Mouse (Mus musculus): ENCODE measurements at regions not wholly inside any gene's neighbourhood (a gene's known extent, or its start where the extent isn't known, plus 50 kb on each side); places are given as distances from the start of the nearest gene placed in this dataset.

DNA sequence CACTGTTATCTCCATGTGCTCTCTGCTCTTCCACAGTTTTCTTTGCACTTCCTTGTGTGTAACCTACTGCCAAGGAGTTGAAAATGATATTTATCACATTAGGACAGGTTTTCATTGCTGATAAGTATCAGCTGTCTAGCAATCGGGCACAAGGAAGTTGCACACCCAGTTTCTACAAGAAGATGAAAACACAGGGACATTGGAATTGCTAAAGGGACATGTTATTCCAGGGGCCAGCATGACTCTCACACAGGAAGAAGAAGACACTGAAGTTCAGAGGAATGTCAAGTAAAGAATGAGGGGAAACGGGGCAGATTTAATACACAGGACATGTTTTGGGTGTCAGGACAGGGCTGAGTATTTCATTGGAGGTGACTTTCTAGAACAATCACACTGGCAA lies 214.8 kb upstream of the Rbms1 start:
- Histone ChIP-seq H3K4me3 (no peak overlapping the region), H3K9ac (no peak overlapping the region), H3K4me1 (no peaks in the 10 kb centered on the region), H3K36me3 (no peaks in the 10 kb centered on the region), H3K9me3 (no peaks in the 10 kb centered on the region), H3K27me3 (no peaks in the 10 kb centered on the region), H3K4me2 (no peak overlapping the region), H3K27ac (no peak overlapping the region)
- 71% methylated on average over 2 of the region's 2 CpGs for WGBS
- no peak for ATAC-seq (ENCODE audit: insufficient number of reproducible peaks, low FRiP score, low TSS enrichment, low read depth)

DNA sequence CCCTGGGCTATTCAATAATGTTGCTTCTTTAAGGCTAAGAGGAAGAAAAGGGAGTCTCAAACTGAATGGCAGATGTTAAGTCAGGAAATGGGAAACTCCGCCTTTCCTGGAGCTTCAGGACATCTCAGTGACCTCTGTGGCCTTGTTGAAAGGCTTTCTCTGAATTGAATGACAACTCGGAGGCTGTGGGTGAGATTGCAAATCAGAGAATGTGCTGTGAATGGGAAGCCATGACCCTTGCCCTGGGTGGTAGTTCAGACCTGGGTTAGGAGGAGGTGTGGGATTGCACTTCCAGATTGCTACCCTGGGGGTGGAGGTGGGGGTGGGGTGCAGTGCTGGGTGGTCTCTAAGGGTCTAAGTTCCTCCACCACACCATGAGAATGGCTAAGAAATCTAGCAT lies 213.8 kb upstream of the Rbms1 start:
- no peaks in the 10 kb centered on the region for H3K36me3 ChIP-seq
- no peak overlapping the region for H3K4me3 ChIP-seq
- H3K4me1 ChIP-seq: no peaks in the 10 kb centered on the region
- no peaks in the 10 kb centered on the region for H3K27me3 ChIP-seq
- H3K27ac ChIP-seq: no peak overlapping the region
- H3K9me3 ChIP-seq: no peaks in the 10 kb centered on the region
- 26% methylated on average over 2 of the region's 2 CpGs for WGBS
- no peak overlapping the region for H3K9ac ChIP-seq
- no peak for ATAC-seq (ENCODE audit: insufficient number of reproducible peaks, low FRiP score, low TSS enrichment, low read depth)
- no peak overlapping the region for H3K4me2 ChIP-seq

DNA sequence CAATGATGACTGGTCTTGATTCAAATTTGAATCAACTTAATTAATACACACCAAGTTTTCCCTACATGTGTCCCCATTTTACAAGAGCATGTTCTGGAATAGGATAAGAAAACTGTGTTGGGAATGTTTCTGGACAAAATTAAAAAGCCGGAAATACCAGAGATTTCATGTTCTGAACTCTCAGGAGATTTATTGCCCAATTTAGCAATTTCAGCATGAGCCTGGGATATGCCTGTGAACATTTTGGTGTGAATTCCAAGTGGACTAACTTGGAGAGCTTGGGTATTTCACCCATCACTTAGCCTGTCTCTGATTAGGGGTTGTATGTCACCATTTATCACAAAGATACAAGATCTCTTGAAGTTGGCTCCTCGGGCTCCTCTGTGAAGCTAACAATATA lies 210.6 kb upstream of the Rbms1 start:
- no peak for ATAC-seq (ENCODE audit: insufficient number of reproducible peaks, low FRiP score, low TSS enrichment, low read depth)
- H3K4me2 ChIP-seq: no peak overlapping the region
- WGBS: 18% methylated on average over 2 of the region's 2 CpGs

DNA sequence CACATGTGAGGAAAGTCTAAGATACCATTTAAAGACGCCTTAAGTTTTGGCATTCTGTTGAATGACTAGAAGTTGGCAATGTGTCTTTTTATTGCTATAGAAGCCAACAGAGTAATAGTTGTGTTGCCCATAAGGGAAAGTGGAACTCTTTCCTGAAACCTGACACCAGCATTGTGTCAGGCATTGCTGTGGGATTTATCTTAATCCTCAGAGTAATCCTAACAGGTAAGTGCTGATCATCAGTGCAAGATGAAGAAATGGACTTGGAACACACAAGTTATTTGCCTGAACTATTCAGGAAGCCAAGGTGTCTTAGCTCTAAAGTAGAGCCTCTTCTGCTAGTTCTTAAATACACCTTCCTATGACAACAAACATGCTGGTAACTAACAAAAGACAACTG lies 198.3 kb upstream of the Rbms1 start:
- Histone ChIP-seq H3K27ac (no peak overlapping the region), H3K9ac (no peak overlapping the region), H3K9me3 (no peaks in the 10 kb centered on the region), H3K4me1 (no peaks in the 10 kb centered on the region), H3K4me2 (no peak overlapping the region), H3K4me3 (no peak overlapping the region), H3K36me3 (no peaks in the 10 kb centered on the region), H3K27me3 (no peaks in the 10 kb centered on the region)
- 88% methylated on average over 1 of the region's 1 CpGs for WGBS
- ATAC-seq (ENCODE audit: insufficient number of reproducible peaks, low FRiP score, low TSS enrichment, low read depth): no peak

More for the DNA sequence above, 210.6 kb upstream of the Rbms1 start:
- Histone ChIP-seq H3K36me3 (no peaks in the 10 kb centered on the region), H3K27me3 (no peaks in the 10 kb centered on the region), H3K27ac (no peak overlapping the region), H3K9ac (no peak overlapping the region), H3K4me3 (no peak overlapping the region), H3K9me3 (no peaks in the 10 kb centered on the region), H3K4me1 (no peaks in the 10 kb centered on the region)

DNA sequence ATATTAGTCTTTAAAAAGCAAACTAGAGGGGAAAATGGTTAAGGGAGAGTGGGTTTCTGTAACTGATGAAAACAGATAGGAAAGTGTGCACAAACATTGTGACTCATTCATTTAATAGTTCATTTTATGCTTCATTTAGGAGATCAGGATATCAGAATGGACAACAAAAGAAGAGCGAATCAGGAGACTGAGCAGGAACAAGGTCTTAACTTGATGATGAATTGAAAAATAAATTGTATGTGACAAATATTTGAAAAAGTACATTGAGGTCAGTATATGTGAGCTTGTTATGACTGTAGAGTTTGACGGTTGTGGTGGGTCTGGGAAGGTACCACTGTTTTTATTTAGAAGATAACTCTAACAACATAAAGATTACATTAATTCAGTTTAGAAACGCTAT lies 196.8 kb upstream of the Rbms1 start:
- no peak for ATAC-seq (ENCODE audit: insufficient number of reproducible peaks, low FRiP score, low TSS enrichment, low read depth)
- no peak overlapping the region for H3K9ac ChIP-seq
- H3K36me3 ChIP-seq: no peaks in the 10 kb centered on the region
- no peak overlapping the region for H3K27ac ChIP-seq
- H3K4me2 ChIP-seq: no peak overlapping the region
- no peaks in the 10 kb centered on the region for H3K4me1 ChIP-seq
- H3K4me3 ChIP-seq: no peak overlapping the region
- H3K9me3 ChIP-seq: no peaks in the 10 kb centered on the region
- no peaks in the 10 kb centered on the region for H3K27me3 ChIP-seq
- 80% methylated on average over 3 of the region's 3 CpGs for WGBS

DNA sequence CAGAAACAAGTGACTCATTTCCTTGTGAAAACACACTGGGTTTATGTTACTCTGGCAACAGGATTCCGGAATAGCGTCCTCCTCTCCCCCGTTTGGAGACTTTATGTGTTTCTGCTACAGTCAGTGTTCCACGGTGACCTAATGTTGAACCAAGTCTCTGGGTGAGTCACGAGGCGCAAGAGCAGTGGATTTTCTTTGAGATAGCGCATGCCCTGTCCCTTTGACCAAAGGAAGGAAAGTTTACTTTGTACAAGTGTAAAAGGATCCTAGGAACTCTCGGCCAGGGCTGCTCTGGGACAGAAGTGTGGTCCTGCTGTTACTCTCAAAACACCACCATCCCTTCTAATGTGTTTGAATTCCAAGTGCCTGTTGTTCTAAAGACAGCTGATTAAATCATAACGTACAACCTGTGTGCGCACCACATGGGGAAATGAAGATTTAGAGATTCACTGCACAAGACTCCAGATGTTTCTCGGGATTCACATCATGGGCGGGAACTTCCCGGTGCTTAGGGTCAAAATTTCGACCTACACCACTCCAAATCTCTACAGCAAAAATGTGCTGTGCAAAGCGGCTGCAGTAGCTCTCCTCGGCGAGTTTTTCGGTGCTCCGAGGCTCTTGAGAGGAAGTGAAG lies 176.1 kb upstream of the Rbms1 start:
- peak; percentile 81; the same call in 1 of the 2 replicates for ATAC-seq (ENCODE audit: insufficient number of reproducible peaks, low FRiP score, low TSS enrichment, low read depth)
- Histone ChIP-seq H3K36me3 (no peaks in the 10 kb centered on the region), H3K4me3 (peak overlapping the region; percentile 3; the same call in 1 of the 2 replicates), H3K9me3 (no peaks in the 10 kb centered on the region), H3K4me2 (peak overlapping the region; percentile 15), H3K4me1 (peaks cover 7% of the 10 kb centered on the region; the same call in 1 of the 2 replicates), H3K9ac (no peak overlapping the region), H3K27me3 (no peaks in the 10 kb centered on the region), H3K27ac (peak overlapping the region; percentile 62)
- WGBS: 33% methylated on average over 19 of the region's 19 CpGs

DNA sequence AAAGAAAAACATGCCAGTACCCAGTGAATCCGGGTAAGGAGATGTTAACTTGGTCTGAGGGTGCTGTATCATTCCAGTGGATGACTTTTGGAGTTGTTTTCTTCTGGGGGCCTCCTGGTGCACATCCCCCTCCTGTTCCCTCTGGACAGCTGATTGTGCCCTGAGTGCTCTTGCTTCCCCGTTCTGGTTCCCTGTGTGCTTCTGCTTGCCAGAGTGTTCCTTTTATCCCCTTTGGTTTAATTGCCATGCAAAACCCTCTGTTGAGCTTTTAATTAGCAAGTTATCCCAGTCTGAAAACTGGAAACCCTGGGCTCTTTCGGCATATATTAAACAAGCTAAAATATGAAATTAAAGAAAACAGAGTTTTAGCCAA lies 175.6 kb upstream of the Rbms1 start:
- no peak for ATAC-seq (ENCODE audit: insufficient number of reproducible peaks, low FRiP score, low TSS enrichment, low read depth)
- no peaks in the 10 kb centered on the region for H3K36me3 ChIP-seq
- no peaks in the 10 kb centered on the region for H3K27me3 ChIP-seq
- H3K4me2 ChIP-seq: 0 out of 2 replicates have a peak overlapping the region, but pooled peaks have one; percentile 15
- H3K9ac ChIP-seq: no peak overlapping the region
- H3K9me3 ChIP-seq: no peaks in the 10 kb centered on the region
- no peak overlapping the region for H3K4me3 ChIP-seq
- peak overlapping the region; percentile 62 for H3K27ac ChIP-seq
- H3K4me1 ChIP-seq: peaks cover 7% of the 10 kb centered on the region; the same call in 1 of the 2 replicates
- 29% methylated on average over 3 of the region's 3 CpGs for WGBS

- H3K9me3 ChIP-seq: no peaks in the 10 kb centered on the region
- H3K27ac ChIP-seq: no peak overlapping the region
- H3K36me3 ChIP-seq: no peaks in the 10 kb centered on the region
- 41% methylated on average over 3 of the region's 3 CpGs for WGBS
- no peak for ATAC-seq (ENCODE audit: insufficient number of reproducible peaks, low FRiP score, low TSS enrichment, low read depth)
- H3K4me3 ChIP-seq: no peak overlapping the region
- no peak overlapping the region for H3K9ac ChIP-seq
- H3K27me3 ChIP-seq: no peaks in the 10 kb centered on the region
- no peak overlapping the region for H3K4me2 ChIP-seq
- peaks cover 7% of the 10 kb centered on the region; the same call in 1 of the 2 replicates for H3K4me1 ChIP-seq
Measured at GRCm38 (mm10) chr2:61137378-61137777, 174.4 kb upstream of the Rbms1 start.

DNA sequence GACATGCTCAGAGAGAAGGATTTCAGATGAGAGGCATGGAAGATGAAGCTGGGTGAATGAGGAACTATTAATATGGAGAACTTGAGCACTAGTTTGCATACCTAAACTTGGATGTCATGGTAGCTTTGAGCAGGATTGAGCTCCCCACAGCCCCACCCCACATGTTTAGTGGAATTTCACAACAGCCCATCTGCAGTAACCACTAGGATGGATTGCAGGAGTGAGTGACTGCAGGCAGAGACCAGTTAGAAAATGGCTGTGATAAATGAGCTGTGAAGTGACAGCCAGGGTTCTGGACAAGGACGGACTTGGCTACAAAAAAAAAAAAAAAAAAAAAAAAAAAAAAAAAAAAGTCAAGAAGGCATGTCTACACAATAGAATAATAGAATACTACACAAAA lies 173.9 kb upstream of the Rbms1 start:
- Histone ChIP-seq H3K27ac (no peak overlapping the region), H3K4me2 (no peak overlapping the region), H3K4me3 (no peak overlapping the region), H3K9me3 (no peaks in the 10 kb centered on the region), H3K9ac (no peak overlapping the region), H3K27me3 (no peaks in the 10 kb centered on the region), H3K4me1 (peaks cover 7% of the 10 kb centered on the region; the same call in 1 of the 2 replicates), H3K36me3 (no peaks in the 10 kb centered on the region)
- no peak for ATAC-seq (ENCODE audit: insufficient number of reproducible peaks, low FRiP score, low TSS enrichment, low read depth)
- 31% methylated on average over 1 of the region's 1 CpGs for WGBS

GRCm38 (mm10) chr2:61123046-61123806 lies 160.2 kb upstream of the Rbms1 start:
- no peak overlapping the region for H3K27ac ChIP-seq
- no peak for ATAC-seq (ENCODE audit: insufficient number of reproducible peaks, low FRiP score, low TSS enrichment, low read depth)
- no peaks in the 10 kb centered on the region for H3K36me3 ChIP-seq
- H3K4me2 ChIP-seq: no peak overlapping the region
- H3K9ac ChIP-seq: no peak overlapping the region
- H3K9me3 ChIP-seq: no peaks in the 10 kb centered on the region
- no peaks in the 10 kb centered on the region for H3K27me3 ChIP-seq
- H3K4me1 ChIP-seq: no peaks in the 10 kb centered on the region
- H3K4me3 ChIP-seq: no peak overlapping the region
- WGBS: 81% methylated on average over 7 of the region's 7 CpGs

GRCm38 (mm10) chr2:61121281-61121680 lies 158.3 kb upstream of the Rbms1 start:
- no peak for ATAC-seq (ENCODE audit: insufficient number of reproducible peaks, low FRiP score, low TSS enrichment, low read depth)
- WGBS: 84% methylated on average over 5 of the region's 5 CpGs
- Histone ChIP-seq H3K9ac (no peak overlapping the region), H3K4me1 (no peaks in the 10 kb centered on the region), H3K27me3 (no peaks in the 10 kb centered on the region), H3K27ac (no peak overlapping the region), H3K4me3 (no peak overlapping the region), H3K9me3 (no peaks in the 10 kb centered on the region), H3K4me2 (no peak overlapping the region), H3K36me3 (no peaks in the 10 kb centered on the region)

GRCm38 (mm10) chr2:61114620-61115019 lies 151.6 kb upstream of the Rbms1 start:
- H3K27ac ChIP-seq: no peak overlapping the region
- H3K9me3 ChIP-seq: no peaks in the 10 kb centered on the region
- no peak overlapping the region for H3K4me2 ChIP-seq
- H3K4me3 ChIP-seq: no peak overlapping the region
- no peak overlapping the region for H3K9ac ChIP-seq
- no peaks in the 10 kb centered on the region for H3K27me3 ChIP-seq
- 63% methylated on average over 2 of the region's 2 CpGs for WGBS
- H3K36me3 ChIP-seq: no peaks in the 10 kb centered on the region
- H3K4me1 ChIP-seq: no peaks in the 10 kb centered on the region
- no peak for ATAC-seq (ENCODE audit: insufficient number of reproducible peaks, low FRiP score, low TSS enrichment, low read depth)
